Mouse (Mus musculus) retina, postnatal 7 days (tissue): ENCODE measurements around the gene Gm20425.
"Not testable (repeated sequence)": the region's sequence is repeated elsewhere in the genome, so short reads cannot be mapped to it uniquely, and the experiment has no call there.

Source experiments
- DNase-seq: peaks from one replicate; pipeline ENCODE4 v3.0.0-alpha.2; 2012; ENCODE audit warnings: low read depth, low spot score

Gene Gm20425

DNA sequence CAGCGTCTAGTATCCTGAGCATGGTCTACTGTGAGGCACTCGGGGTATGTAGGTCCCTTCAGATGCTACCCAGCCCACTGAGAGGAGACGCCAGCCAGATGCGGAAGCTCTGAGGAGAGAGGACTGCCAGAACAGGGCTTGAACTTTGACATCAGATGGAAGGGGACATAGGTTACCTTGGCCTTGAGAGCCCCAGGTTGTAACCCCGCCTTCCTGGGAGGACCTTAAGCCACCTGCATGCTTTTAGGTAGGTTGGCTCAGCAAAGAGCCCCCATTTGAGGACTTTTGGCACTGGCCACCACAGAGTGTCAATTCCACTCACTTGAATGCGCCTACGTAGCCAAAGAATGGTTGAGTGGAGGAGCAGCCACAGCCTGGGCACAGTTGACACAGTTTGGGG, 5.4 kb downstream of the Gm20425 start:
- DNase-seq, result no peak

GRCm38 (mm10) chr9:103214281-103214680, 15.8 kb downstream of the Gm20425 start:
- DNase-seq, result no peak

DNA sequence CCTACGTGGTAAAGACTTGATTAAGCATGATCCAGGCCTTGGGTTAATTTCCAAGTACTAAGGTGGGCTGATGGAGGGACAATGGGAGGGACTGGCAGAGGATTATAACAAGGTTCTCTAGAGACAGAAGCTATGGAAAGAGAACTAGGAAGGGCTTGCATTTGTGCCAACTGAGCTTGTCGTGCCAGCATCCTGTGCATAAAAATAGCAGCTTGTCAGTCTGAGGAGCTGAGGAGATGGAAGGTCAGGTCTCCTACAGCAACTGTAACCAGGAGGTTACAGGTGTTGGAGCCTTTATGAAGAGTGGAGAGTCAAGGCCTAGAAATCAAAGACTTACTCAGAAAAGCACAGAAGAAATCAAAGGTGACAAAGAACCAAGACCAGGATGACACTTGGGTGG, 16.5 kb downstream of the Gm20425 start:
- no peak for DNase-seq

- DNase-seq, result no peak
Observed at GRCm38 (mm10) chr9:103212654-103213420, 17.3 kb downstream of the Gm20425 start.

- DNase-seq, result no peak
Observed at GRCm38 (mm10) chr9:103208802-103209423, 21.2 kb downstream of the Gm20425 start.

DNA sequence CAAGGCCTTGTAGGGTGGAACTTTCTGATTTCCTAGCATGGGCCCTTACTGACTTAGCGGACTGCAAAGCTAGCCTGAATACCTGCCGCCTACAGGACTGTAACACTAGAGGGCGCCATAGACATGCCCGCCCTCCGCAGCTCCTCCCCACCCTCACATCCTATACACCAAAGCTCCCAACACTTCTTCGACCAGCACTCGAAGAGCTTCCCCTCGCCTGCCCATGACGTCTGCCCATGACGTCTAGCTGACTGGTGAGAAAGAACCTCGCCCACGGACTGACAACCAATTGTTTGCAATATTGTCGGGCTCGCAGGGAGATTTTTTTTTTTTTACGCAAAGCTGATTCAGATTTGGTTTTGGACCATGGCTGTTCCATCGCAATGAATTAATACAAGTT, 22.3 kb downstream of the Gm20425 start:
- peak; percentile 62 for DNase-seq

- no peak for DNase-seq
Observed at GRCm38 (mm10) chr9:103205786-103206185, 24.3 kb downstream of the Gm20425 start.

DNA sequence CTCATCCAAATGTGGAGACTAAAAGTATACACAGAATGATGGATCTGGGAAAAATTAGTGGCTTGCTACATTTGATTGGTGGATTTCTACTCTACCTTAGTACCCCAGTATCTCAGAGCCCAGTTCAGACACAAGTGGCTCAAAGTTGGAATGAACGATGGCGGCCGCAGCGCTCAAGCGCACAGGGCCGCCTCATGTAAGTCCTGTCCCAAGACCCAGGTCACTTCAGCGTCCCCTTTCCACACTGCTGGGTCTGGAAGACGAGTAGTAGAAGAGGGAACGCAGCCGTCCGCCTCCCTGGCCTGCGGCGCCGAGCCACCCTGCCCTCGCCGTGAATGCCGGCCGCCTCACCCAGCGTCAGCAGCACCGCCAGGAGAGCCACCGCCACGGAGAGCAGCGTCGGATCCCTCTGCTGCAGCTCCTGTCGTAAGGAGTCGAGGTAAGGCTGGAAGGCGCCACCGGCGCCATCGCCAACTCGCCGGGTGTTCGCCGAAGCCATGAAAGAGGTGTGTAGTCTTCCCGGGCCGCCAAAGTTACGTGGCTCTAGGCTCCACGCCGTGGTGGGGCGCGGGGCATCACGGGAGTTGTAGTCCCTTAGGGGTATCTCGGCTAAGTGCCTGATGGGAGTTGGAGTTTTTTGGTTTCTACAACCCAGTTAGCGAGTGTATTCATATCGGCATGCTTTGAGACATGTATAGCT, 28.4 kb downstream of the Gm20425 start, which contains the start of gene Srprb:
Srprb (minus strand) TSS at position 577 of the 700 bp plus-strand sequence.
- DNase-seq, result peak; percentile 84

DNA sequence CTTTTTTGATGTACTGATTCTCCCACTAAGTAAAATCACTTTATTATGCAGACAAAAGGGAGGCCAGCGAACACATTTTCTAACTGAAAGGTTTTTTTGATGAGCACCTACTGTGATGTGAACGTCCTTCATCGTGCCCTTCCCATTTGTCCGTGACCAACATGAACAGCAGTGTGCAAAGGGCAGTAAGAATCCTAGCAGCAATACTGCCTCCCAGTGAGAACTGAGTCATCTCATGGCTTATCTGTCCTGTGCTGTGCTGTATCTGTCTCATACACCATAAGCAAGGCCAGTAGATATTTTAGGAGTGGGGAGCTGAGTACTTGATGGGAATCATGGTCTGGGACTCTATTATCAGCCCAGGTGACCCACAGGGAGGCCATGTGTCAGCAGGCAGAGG, 41.7 kb downstream of the Gm20425 start:
- no peak for DNase-seq

DNA sequence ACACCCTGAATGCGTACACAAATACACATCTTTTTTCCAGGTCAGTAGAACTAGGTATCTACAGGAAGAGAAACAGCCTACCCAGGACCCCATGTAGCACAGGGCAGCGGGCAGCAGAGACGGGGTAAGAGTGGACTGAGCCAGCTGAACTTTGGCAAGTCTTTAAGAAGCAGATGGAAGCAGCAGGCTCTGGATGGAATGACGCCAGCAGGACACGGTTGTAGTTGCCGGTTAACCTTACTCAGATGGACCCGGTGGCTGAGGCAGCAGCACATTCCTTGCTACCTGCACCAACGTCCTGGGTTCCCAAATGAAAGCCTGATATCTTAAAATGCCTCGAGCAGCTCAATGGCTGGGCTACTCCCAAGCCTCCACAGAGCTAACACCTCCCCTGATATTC, 43.4 kb downstream of the Gm20425 start:
- DNase-seq, result no peak

DNA sequence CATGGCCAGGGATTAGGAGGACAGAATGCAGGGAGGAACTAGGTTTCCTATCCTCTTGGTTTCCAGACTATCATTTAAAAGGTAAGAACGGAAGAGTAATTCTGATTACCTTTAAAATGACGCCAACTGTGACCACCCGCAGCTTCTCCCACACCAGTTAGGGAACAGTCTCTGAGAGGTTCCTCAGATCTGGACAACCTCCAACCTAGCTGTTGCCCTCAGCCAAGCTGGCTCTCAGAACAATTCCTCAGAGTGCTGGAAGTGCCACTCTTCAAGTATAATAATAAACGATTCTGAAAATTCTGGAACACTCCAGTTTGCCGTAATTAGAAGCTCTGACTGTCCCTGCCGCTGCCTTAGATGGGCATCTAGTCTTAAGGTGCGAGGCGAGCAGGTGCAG, 44.2 kb downstream of the Gm20425 start:
- DNase-seq, result no peak

DNA sequence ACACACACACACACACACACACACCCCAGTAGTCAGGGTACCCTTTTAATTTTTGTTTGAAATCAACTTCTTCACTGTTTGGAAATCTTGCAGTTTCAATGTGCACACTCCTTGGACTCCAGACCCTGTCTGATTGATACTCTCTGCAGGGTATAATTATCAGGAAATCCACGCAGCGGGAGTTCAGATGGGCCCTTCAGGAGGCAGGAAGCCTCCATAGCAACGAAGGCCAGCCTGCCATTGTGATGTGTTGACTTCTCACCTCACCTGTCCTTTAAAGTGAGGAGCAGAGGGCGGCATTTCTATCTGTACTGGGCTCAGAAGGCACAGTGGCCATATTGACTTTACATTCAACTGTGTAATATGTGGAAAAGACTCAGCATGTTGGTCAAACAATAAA, 45.3 kb downstream of the Gm20425 start:
- DNase-seq, result no peak

- no peak for DNase-seq
Observed at GRCm38 (mm10) chr9:103181886-103182285, 48.2 kb downstream of the Gm20425 start.

DNA sequence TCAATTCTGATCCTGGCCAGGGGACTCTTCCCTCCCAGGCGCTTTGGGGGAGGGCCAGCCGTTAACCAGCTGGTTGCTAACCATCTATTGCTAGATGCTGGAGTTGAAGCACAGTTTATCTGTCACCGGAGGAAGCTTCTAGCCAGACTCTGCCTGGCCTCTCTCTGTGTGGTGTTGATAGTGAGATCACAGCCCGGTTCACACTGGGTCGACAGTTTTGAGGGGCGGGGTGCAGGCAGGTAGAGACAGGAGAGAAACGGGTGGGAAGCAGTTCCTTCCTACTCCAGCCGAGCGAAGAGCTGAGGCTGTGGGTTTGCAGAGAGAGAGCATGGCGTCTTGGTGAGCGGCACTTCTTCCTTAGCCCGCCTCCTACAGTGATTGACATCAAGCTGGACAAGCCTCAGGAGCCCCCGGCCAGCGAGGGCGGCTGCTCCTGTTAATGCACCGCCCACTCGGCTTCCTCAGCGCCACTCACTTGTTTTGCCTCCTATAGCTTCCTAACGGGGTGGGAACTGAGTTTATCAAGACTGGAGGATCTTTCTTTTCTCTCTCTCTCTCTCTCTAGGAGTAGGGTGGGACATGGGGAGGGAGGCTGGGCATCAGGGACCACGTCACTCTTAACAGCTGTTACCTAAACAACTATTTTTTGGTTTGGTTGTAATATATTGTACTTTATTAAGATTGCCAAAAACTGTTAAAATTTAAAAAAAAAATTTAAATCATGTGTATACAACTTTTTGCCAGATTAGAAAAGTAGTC, 49.1 kb downstream of the Gm20425 start:
- peak; percentile 33 for DNase-seq

DNA sequence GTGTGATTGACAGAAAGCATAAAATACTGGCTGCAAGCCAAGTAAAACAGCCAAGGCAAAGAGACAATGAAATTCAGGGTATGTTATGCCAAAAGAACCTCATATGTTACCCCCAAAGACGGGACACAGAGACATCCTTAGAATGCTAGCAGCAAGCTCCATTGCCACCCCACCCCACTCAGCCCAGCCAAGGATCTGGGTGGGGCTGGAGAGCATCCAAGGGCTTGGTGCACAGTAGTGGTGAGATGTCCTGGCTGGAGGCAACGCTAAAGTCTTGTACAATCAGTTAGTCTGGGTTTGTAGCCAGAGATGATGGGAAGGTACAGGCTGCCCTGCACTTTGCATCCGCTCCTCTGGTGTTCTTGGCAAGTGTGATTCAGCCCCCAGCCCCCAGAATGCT, 49.8 kb downstream of the Gm20425 start:
- DNase-seq, result no peak

DNA sequence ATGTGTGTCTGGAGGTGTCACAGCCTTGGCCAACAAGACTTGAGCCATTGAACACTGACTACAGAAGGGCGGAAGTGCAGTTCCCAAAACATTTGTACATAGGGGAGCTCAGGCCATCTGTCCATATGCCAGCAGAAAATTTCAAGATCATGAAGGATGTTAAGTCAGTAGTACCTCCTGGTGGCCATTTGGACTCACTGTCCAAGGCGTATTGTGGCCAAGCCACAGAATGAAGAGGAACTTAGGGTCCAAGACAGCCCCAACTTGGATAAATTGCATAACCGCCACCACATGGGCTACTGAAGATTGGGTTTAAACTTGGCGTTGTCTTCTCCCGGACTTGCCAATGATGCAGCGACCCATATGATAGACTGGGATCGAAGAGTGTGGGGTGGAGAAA, 54.4 kb downstream of the Gm20425 start:
- no peak for DNase-seq

GRCm38 (mm10) chr9:103174771-103175519, 55.2 kb downstream of the Gm20425 start:
- no peak for DNase-seq

GRCm38 (mm10) chr9:103168771-103169170, 61.3 kb downstream of the Gm20425 start:
- no peak for DNase-seq

DNA sequence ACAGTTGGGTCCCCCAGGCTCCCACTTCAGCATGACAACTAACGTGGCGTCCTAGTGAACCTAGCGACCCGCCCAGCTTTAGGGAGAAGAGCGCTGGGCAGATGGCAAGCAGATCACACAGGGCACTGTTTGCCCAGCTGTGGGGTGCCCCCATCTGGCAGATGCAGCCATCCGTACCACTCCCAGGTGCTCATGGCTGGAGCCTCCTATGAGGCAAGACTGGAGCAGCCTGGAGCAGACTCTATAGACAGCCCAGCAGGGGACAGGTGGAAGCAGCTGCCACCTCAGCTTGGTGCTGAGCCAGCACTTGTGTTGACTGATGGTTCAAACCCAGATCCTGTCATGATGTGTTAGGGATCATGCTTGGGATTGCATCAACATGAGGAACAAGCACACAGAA, 62.1 kb downstream of the Gm20425 start:
- no peak for DNase-seq

DNA sequence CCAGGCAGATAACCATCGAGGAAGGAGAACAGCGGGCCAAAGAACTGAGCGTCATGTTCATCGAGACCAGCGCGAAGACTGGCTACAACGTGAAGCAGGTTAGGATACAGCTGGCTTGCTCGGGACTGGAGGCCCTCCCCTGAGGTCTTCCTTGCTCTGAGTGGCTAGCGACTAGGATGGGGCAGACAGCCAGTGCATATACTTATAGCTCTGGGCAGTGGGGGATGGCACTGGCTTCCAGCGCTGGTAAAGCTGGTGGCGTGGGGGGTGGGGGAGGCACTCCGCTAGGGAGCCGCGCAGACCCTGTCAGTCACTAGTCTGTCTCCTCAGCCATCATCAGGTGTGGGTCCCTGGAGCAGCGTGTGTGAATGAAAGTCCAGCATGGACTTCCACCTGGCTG, 66.3 kb downstream of the Gm20425 start:
- DNase-seq, result no peak

GRCm38 (mm10) chr9:103155158-103155557, 74.9 kb downstream of the Gm20425 start:
- not testable (repeated sequence) for DNase-seq
